Mouse (Mus musculus): ENCODE data around the gene Upf1.
A peak's percentile ranks its signal among the peaks of the same experiment; 100 is the strongest.

The Upf1 gene

GRCm38 (mm10) chr8:70356111-70356510, 3.0 kb upstream of the Upf1 start:
- DNase-seq: no peak

DNA sequence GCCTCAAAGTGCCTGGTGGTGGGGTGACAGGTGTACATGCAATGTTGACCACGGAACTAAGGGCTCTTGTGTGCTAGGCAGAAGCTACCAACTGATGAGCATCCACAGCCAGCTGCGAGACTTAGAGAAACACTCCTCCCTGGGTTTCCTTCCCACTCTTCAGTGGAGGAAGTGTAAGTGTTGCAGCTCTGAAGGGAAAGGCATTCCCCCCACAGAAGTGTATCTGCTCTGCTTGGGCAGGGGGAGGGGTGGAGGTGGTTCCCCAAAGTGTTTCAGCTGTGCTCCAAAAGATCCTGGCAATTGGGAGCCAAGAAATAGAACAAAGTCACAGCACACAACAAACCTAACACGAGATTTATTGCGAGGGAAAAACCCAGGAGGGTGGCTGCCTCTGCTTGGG, 926 bp upstream of the Upf1 start:
- no peak for DNase-seq

DNA sequence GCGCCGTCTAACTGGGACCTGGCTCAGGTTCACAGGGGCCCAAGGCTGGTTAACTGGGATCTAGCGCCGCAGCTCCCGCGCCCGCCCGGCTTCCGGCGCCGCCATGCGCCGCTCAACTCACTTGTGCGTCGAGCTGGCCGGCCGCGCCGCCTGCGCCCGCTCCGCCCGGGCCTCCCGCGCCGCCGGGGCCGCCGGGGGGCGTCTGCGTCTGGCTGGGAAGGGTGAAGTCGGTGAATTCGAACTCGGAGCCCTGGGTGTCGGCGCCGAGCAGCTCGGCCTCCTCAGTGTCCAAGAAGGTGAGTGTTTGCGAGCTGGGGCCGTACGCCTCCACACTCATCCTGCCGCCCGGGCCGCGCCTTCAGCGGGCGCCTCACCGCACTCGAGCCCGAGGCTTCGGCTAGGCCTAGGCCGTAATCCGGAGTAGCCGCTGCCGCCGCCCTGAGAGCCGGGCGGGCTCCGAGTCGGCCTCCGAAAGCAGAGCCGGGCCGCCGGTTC, 374 bp downstream of the Upf1 start:
- no peak for DNase-seq

DNA sequence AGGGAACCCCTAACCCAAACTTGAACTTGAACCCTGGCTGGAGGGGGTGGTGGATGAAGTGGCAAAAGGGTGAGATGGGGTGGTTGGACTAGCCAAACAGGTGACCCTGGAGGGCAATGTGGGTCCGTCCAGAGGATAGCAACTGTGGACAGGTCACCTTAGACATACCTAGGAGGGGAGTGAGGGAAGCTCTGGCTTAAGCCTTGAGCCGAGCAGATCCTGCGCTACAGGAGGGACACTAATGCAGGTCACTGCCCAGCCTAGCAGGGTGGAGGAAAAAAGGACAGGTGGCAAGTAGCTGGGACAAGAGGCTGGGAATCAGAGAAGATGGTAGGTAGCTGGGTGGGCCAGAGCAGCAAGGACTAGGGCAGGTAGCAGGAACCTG, 1.1 kb downstream of the Upf1 start:
- no peak for DNase-seq

DNA sequence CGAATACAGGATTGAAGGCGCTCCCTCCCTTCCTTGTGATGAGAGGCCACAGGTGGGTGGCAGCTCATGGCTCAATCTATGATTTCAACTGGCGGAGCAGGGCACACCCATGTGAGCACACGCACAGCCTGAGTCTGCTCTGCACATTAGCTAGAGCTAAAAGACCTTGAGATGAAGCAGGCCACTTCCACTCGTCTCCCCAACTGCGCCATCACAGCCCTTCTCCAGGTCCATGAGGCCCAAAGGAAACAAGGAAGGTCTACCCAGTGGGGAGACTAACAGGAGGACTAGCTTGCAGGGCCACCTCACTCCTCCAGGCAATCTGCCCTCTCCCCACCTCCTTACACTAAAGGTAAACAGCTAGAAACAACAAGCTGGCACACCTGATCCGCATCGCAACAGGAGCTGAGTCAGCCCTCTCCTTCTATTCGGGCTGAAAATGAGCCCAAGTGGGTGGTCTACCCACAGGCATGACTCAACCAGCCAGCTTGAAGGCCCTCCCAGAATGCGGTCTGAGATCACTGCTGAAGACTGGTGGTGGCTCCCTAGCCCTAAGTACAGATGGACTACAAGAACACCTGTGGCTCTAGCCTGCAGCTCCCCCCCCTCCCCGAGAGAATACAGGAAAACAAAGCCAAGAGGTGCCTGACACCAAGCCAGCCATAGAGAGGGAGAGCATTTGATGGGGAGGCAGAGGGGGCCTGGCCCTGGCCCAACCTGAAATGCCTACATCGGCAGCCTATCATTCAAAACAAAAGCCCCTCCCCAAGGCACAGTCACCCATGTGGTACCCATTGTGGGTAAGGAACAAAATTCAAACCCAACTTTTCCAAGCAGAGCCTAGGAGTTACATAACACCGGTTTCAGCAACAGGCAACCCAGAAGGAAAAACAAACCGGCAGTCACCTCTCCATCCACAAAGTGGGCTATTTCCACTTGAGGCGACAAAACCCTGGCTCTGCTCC, 1.8 kb downstream of the Upf1 start:
- DNase-seq: no peak

DNA sequence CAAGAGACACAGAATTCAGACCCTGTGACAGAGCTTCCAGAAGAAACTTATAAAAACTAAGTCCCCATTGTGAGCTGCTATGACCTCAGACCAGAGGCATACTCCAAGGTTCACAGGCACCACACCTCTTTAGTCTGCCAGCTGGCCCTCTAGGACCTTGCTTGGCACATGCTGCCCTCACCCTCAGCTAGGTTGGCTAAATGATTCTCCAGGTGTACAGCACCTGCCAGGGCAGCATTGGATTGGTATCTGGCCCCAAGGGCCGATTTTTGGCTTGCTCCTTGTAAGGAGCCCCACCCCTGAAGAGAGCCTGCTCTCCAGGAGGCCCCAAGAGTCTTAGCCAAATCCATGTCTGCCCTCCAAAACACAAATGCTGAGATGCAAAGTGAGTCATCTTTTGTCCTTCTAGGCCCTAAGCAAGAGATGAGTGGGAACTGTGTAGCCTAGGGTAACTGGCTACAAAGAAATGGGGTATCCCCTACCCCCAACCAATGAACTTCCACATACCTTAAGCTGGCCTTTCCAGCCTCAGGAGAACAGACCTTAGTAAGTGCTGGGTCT, 5.1 kb downstream of the Upf1 start:
- DNase-seq: peak; percentile 55 to 63

DNA sequence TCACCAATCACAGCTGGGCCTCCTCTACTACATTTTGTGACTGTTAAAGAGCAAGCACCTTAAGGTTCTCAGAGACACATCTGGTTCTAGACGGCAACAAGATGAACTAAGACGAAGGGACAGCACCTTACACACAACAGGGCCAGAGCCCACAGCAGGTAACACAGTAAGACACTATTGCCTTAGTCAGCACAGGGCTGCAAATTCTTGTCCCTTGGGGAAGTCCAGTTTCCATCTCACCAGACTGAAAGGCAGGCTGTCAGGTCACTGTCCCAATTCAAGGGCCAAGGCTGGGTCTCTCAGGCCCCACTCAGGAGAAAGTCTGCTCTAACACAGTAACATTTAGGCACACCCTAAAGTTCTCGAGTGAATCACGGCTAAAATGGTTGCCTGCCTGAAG, 5.6 kb downstream of the Upf1 start:
- DNase-seq: no peak

DNA sequence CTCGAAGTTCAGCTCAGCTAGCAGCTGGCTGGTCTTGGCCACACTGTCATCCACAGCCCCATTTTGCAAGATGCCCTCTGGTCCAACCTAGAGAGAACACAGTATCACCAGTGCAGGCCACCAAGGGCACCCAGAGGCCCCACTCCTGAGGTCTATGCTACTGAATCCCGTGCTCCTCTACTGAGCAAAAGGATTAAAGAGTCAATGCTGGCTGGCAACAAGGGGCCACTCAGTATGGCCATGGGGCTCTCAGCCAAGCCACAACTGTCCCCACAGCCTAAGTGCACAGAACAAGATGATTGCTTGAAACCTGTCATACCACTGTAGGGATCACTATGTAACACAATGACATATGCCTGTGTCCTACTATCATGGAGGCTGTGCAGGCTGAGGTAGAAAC, 8.8 kb downstream of the Upf1 start:
- DNase-seq: no peak

DNA sequence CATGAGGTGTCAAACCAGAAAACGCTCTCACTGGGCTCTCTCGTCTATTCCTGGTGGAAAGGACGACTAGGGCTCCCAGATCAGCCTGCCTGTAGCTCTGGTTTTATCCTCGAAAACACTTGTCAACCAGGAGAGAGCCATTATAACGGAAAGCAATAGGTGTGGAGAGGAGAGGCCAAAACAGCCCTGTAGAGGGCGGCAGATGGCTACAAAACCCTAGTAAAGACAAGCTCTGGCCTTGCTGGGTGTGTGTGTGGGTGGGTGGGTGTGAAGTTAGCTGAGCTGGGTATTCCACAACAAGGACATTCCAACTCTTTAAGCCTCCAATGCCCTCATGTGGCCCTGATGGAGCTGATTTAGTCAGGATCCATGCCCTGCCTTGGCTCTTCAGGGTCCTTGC, 9.4 kb downstream of the Upf1 start:
- DNase-seq: peak in 1 of 2 experiments; percentile 42

DNA sequence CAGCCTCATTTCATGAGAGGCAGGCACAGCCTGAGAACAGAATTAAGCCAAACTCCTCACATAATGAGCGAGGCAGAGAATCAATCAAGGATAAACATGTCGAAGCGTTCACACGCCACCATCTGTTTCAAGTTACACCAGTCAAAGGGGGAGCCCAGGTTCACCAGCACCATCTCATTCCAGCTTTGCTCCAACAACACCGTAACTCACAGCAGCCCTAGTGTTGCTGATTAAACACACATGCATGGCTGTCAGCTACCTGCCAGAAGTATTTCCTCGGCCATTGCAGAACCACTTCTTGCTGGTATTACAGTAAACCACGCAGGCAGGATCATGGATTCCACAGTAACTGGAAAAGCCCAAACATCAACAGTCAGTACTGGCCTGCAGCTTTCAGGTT, 10.0 kb downstream of the Upf1 start:
- DNase-seq: no peak

DNA sequence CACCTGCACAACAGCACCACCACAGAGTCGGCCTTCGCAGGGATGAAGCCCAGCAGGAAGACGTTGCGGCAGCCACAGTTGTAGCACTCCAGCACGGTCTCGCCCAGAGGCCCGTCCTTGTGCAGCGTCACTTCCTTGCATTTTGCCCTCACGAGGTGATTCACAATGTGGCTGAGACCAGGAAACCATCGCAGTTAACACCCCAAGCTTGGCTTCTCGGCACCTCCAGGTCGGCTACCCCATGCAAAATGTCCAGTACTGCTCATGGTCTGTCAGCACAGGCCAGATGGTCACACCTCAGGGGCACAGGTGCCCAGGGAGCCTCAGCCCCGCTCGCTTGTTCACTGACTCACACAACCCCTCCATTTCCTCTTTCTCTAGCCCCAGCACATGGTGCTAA, 11.1 kb downstream of the Upf1 start:
- no peak for DNase-seq

GRCm38 (mm10) chr8:70340659-70341058, 12.4 kb downstream of the Upf1 start:
- no peak for DNase-seq

GRCm38 (mm10) chr8:70338931-70339330, 14.1 kb downstream of the Upf1 start:
- DNase-seq: no peak

- no peak for DNase-seq
Measured at GRCm38 (mm10) chr8:70332878-70333202, 20.2 kb downstream of the Upf1 start.

DNA sequence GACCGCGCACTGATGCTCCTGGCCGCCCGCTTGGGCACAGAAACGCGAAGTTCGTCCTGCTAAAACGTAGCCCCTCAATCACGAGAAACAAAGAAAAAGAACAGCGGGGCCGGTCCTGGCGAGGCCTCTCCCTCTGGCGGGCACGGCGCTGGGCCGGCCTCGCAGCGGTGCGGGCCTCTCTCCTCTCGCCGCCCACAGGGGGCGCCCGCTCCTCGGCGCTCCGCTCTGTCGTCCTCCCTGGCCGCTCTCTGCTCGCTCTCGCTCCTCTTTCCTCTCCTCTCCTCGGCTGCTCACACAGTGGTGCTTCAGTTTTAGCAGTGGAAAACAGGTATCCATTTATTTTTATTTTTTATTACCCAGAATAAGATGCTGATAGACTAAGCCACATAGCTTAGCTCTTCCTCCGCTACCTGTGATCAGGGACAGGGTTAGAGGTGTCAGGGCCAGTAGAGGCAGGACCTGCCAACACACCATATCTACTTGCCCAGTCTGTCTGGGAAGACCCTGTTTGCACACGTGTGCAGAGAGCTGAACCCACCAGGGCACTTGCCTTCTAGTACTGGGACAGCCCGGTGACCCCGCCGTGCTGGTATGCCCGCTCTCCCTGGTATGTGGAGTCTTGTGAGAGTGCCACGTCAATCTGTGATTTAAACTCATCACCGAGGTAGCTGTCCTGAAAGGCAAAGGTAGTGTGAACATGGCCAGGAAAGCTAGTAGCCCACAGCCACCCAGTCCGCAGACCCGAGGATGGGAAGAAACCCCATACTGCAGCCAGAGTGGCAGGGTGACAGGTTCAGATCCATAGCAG, 20.8 kb downstream of the Upf1 start:
- peak in 1 of 2 experiments; percentile 35 for DNase-seq

DNA sequence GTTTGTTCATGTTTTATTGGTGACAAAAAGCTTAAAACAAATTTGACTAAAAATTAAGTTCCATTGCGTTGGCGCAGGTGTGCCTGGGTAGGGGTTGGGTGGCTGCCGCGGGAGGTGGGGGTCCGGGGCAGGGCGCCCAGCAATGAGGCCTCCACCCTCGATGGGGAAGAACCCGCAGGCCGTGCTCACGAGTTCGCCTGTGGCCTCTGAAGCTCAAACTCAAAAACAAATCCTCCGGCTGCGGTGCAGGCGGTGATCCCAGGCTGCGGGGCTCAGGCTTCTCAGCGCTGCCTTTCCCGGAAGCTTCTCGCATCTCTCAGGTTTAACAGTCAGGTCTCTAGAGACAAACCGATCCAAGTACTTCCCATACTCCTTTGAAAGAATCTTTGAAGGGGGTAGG, 21.6 kb downstream of the Upf1 start:
- DNase-seq: no peak

GRCm38 (mm10) chr8:70330741-70331364, 22.2 kb downstream of the Upf1 start:
- no peak for DNase-seq

DNA sequence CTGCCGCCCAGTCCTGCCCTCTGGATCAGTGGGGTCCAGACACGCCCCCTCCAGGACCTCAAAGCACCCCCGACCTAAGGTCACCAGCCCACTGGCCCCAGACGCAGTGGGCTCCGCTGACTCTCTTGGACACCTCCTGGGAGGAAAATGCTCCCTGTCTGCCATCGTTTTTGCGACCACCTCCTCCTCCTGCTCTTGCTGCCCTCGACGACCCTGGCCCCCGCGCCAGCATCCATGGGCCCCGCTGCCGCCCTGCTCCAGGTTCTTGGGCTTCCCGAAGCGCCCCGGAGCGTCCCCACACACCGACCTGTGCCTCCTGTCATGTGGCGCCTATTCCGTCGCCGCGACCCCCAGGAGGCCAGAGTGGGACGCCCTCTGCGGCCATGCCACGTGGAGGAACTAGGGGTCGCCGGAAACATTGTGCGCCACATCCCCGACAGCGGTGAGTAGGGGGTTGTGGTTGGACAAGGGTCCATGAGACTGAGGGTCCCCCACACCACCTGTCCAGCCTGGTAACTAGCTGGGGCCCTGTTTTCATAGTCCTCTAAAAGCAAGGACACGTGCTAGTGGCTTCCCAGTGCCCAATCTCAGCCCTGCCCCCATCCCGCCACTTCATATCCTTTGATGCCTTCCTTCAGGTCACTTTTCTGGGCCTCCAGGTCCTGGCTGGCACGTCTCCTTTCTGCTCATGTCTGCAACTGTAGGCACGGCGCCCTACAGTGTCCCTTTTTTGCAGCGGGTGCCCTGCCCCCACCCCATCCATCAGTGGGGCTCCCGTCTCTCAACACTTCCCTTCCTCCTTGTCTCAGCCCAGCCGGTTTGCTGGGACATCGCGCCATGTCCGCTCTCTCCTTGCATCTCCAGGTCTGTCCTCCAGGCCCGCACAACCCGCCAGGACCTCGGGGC, 23.0 kb downstream of the Upf1 start:
- no peak for DNase-seq

GRCm38 (mm10) chr8:70329124-70329834, 23.8 kb downstream of the Upf1 start, which contains the start of gene Gdf1:
Gdf1 (plus strand) TSS chr8:70329817.
- DNase-seq: no peak

DNA sequence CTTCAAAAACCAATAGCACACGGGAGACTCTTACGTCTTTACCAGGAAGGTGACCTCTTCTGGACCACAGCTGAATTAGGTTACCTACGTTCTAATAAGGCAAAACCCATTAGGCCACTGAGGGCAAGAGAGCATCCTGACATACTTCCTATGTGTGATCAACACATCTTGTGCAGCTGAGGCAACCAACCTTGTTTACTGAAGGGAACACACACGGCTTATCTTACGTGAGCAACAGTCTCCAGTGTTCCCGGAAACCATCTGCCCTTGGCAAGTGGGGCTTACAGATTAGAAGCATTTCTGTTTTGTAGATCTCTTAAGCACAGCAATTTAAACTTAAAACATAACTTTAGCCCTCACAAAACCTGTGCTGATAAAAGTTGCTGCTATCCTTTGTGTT, 25.6 kb downstream of the Upf1 start:
- DNase-seq: no peak

- no peak for DNase-seq
Measured at GRCm38 (mm10) chr8:70323716-70324115, 29.4 kb downstream of the Upf1 start.

Data from kidney, adult 8-10 months (tissue).